Mouse (Mus musculus): ENCODE data around the gene Ess2.

DNA sequence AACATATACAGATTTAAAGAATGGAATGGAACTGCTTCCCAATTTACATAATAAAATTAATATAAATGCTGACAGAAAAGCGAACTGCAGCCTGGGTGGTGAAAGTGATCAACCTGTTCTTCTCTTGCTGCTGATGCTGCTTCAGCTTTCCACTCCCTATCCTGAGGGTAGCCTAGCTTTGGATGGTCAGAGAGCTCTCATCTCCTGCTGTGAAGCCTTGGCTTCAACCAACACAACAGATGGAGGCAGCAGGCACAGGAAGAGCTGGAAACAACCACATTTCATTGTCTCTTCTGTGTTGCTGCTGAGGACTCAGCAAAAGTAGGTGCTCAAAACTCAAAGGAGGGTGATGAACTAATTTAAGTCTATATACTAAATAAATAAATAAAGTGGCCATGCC lies 59.3 kb downstream of the Ess2 start:
- TF ChIP-seq POLR2A (IDR thresholded peaks at IDR 0.05; ENCODE audit: borderline replicate concordance, control insufficient read depth, low read depth, low read length) (no peak), CTCF (IDR thresholded peaks at IDR 0.05; ENCODE audit: control insufficient read depth, insufficient read depth, low read length) (no peak)
